Mouse (Mus musculus): ENCODE results near the gene Olfr1201.

The Olfr1201 gene

GRCm38 (mm10) chr2:88792736-88793135 is at the start of gene Olfr1201:
Olfr1201 (plus strand) TSS chr2:88793036.
- no peak for DNase-seq (ENCODE audit: low spot score)

GRCm38 (mm10) chr2:88743379-88743778 is 49.5 kb upstream of the Olfr1201 start:
- no peak for DNase-seq (ENCODE audit: low spot score)

GRCm38 (mm10) chr2:88751270-88751669 is 41.6 kb upstream of the Olfr1201 start, which contains the start of gene Olfr1198:
Olfr1198 (minus strand) TSS chr2:88751370.
- DNase-seq (ENCODE audit: low spot score) = no peak

GRCm38 (mm10) chr2:88760369-88760768 is 32.5 kb upstream of the Olfr1201 start, which contains the start of gene Olfr1199:
Olfr1199 (minus strand) TSS chr2:88760469.
- no peak for DNase-seq (ENCODE audit: low spot score)

- DNase-seq (ENCODE audit: low spot score) = no peak
Observed at GRCm38 (mm10) chr2:88770388-88770787, 22.4 kb upstream of the Olfr1201 start, which contains the start of gene Olfr1200. Olfr1200 (minus strand) TSS chr2:88770488.

- no peak for DNase-seq (ENCODE audit: low spot score)
Observed at GRCm38 (mm10) chr2:88814196-88814595, 21.4 kb downstream of the Olfr1201 start, which contains the start of gene Olfr1202. Olfr1202 (plus strand) TSS chr2:88814496.

- DNase-seq (ENCODE audit: low spot score) = no peak
Observed at GRCm38 (mm10) chr2:88829437-88829836, 36.6 kb downstream of the Olfr1201 start, which contains the start of gene Olfr1205. Olfr1205 (plus strand) TSS chr2:88829737.

- DNase-seq (ENCODE audit: low spot score) = no peak
Observed at GRCm38 (mm10) chr2:88838477-88838876, 45.6 kb downstream of the Olfr1201 start.

Measured in ovary, postnatal 36 days (tissue).